Mouse (Mus musculus) layer of hippocampus, postnatal 25 days (tissue): Measurements from ENCODE around the gene Ctxn1. TPM values are rescaled to one million over a fixed set of nuclear protein-coding genes. Genes with fewer than 3 reads are reported as not detected.
"Not testable (repeated sequence)": the region's sequence is repeated elsewhere in the genome, so short reads cannot be mapped to it uniquely, and the experiment has no call there.

ENCODE experiments used
- DNase-seq, 2 experiments: peaks; one replicate each; pipeline ENCODE4 v3.0.0; 2022; ENCODE audit warnings: mixed read lengths in 2 of 2, low spot score in 1 of 2; ENCODE audit errors: extremely low spot score in 1 of 2
- total RNA-seq, 2 experiments: library from RNA; stranded (reverse); gene quantifications; 2 replicates each; pipeline ENCODE4 v1.2.3; 2021

The Ctxn1 gene
- 100 to 1,000 TPM; 560 to 594 TPM for total RNA-seq

DNA sequence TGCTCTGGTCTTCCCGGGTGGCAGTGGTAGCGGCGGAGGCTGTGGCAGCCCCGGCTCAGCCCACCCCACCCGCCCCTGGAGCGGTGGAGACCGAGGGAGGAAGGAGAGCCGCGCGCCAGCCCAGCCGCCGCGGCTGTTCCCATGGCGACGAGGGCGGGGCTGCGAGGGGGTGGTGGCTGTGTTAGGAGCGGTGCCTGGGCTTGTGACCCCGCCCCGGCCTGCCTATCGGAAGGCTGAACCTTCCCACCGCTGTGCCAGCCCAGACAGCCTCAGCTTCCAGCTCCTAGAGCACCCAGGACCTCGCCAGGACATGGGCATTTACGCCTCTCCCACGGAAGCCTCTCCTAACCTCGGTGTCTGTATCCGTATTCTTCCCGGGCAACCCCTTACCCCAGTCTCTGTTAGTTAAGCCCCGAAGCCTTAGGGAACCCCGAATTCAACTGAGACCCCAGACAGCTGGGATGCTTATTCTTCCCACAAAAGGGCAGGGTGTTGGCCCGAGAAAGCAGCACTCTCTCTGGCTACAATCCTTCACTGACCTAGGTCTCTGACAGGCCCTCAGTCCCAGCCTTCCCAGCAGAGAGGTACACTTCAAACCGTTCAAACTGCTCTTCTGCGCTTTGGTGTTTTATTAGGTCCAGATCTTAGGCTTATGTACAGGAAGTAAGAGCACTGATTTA, at the start of gene Ctxn1:
TSS of gene Ctxn1 (minus strand) at position 150 of the 680 bp plus-strand sequence.
- DNase-seq = peak; percentile 91 to 92

GRCm38 (mm10) chr8:4305838-4306237, 46.8 kb upstream of the Ctxn1 start:
- DNase-seq = no peak

- DNase-seq = no peak
Observed at GRCm38 (mm10) chr8:4304124-4304547, 45.1 kb upstream of the Ctxn1 start.

DNA sequence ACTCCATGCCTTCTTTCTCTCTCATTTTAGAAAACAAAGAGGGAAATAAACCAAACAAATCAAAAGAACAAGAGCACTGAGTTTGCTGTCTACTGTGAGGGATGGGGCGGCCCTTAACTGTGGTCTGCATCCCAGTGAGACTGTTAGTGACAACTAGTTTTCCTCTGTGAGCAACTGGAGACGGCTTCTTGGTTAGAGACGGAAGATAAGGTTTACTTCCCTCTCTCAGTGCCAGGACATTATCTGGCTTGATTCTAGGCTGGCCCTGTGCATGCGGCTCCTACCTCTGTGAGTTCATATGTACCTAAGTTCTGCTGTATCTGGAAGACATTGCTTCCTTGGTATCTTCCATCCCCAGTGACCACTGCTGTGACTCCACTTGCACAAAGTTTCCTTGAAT, 38.7 kb upstream of the Ctxn1 start:
- DNase-seq = no peak

GRCm38 (mm10) chr8:4292738-4293137, 33.7 kb upstream of the Ctxn1 start:
- no peak for DNase-seq

- DNase-seq = no peak
Observed at GRCm38 (mm10) chr8:4276111-4276465, 17.0 kb upstream of the Ctxn1 start.

GRCm38 (mm10) chr8:4275275-4276110, 16.4 kb upstream of the Ctxn1 start, which contains the start of gene Timm44:
TSS of gene Timm44 (minus strand) at chr8:4275913.
- peak; percentile 87 to 94 for DNase-seq

- no peak for DNase-seq
Observed at GRCm38 (mm10) chr8:4269609-4270008, 10.5 kb upstream of the Ctxn1 start.

- no peak for DNase-seq
Observed at GRCm38 (mm10) chr8:4267627-4268026, 8.6 kb upstream of the Ctxn1 start.

GRCm38 (mm10) chr8:4265160-4265914, 6.3 kb upstream of the Ctxn1 start:
- DNase-seq = no peak

DNA sequence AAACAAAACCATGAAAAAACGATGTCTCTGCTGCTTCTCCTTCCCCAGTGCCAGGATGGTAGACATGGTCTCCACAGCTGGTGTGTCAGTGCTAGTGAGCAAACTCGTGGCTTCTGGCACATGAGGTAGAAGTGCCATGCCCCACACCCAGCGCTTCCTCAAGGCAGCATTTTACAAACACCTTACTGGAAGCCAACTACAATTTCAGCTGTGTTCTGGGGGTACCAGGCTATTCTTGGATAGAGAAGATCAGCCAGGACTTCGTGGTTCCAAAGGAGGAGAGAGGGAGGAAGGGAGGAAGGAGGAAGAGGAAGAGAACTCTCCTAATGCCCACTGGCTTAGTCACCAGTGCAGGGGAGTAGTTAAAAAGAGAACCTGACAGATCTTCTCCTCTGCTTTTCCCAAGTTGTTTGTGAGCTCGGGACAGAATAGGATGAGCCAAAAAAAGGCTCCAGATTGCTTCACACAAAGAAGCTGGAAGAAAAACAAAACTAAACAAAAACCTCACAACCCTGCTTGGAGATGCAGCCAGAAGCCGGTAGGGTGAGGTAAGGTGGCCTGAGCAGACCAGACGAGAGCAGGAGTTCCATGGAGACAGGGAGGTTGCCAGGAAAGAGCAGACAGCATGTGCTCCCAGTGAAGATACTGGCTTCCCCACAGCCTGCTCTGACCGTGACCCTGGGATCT, 4.2 kb upstream of the Ctxn1 start:
- DNase-seq = no peak

DNA sequence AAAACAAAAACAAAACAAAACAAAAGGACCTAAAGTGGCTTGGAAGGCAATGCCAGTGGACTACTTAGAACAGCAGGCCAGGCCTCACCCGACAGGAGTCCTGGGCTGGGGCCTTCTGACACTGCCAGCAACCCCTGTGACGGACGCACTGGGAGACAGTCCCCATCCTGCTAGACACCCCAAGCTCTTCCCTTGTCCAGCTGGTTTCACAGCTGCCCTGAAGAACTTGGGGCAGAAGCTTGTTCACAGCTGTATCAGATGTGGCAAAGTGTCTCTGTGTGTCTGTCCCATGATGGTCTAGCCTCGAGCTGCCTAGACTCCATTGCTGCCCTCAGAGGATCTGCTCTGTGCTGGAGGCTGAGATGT, 714 bp upstream of the Ctxn1 start:
- no peak for DNase-seq

- DNase-seq = peak in 1 of 2 experiments; percentile 43
Observed at GRCm38 (mm10) chr8:4258678-4259077, 396 bp downstream of the Ctxn1 start.

GRCm38 (mm10) chr8:4258233-4258632, 841 bp downstream of the Ctxn1 start:
- DNase-seq = peak; percentile 85 to 89

DNA sequence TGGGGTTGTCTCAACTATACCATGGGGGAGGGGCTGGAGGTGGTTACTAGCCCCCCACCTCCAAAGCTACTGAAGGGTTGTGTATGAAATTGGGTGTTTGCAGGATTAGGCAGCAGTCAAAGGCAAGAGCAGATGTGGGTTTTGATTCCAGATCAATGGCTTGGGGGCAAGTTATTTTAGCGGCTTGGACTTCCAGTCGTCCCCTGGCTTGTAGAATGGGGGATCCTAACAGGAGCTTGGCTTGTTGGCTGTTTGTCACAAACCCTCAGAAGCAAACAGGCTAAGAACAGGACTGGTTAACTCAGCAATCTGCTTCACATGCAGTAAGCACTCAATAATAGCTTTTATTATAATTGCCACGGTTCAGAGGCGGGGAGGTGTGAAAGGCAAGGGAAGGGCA, 1.7 kb downstream of the Ctxn1 start:
- DNase-seq = no peak

DNA sequence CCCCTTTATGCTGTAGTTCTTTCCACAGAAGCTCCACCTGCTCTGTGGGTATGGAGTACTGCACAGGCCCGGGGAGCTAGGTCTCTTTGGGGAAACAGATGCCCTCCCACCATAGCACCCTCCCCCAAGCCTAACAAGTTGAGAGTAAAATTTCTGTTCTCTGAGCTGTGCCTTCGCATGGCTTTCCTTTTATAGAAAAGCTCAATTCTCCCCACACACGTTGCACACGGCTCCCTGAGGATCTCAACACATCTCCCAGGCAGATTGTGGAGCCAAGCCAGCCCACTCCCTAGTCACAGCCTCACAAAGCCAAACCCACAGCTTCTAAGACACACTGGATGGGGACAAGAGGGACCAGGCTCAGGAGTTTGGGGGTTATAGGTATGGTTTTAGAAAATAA, 2.2 kb downstream of the Ctxn1 start:
- DNase-seq = peak; percentile 63 to 69

DNA sequence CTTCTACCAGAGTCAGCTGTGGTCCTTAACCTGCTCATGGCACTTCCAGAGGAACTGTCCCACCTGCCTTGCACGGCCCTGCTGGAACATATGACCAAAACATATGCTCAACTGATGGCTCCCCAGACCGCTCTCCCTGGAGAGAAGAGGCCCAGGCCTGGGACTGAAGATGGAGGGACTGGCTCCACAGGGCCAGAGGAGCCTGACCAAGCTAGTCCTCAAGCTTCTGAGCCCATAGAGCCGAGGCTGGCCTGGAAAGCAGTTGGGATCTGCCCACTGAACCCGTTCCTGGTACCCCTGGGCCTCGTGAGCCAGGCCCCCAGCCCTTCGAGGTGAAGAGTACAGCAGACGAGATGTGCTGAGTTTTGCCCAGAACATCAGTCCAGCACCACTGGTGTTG, 3.6 kb downstream of the Ctxn1 start:
- DNase-seq = not testable (repeated sequence)

- peak in 1 of 2 experiments; percentile 60 for DNase-seq
Observed at GRCm38 (mm10) chr8:4254001-4254400, 5.1 kb downstream of the Ctxn1 start.

DNA sequence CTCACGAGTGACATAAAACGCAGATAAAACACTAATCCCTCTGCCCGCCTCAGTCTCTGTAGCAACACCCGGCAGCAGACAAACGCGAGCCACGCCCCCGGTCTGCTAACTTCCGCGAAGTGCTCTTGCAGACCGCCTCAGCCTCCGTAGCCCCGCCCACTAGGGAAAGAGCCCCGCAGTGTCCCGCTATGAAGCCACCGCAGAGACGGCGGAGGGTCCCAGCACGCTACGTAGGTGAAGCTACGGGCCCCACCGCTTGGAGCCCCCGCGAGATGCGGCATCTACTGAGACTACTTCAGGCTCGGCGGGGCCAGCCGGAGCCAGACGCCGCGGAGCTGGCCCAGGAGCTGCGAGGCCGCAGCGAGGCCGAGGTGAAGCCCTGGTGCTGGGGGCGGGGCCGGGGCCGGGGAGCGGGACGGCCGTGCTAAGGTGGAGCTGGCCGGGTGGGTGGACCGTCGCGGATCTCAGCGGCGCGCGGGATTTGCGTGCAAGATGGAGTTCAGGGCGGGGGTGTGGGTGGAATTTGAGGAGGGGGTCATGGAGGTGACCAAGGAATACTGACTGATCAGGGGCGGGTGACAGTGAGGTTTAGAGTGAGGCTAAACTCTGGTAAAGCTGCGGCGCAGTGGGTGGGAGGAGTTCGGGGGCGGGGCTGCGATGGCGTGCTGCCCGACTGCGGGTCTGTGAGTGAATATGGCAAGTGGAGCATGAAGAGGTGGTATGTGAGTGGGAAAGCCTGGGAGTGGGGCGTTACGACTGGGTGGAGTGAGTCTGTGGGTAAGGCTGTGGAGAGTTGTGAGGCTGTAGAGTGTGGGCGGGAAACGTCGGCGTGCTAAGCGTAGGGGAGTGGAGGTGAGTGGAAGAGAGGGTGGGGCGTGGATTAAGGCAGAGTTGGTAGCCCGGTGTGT, 5.9 kb downstream of the Ctxn1 start, which contains the start of gene Snapc2:
TSS of gene Snapc2 (plus strand) at position 147 of the 908 bp plus-strand sequence.
- DNase-seq = peak; percentile 87 to 91
